Mouse (Mus musculus): ENCODE results near the gene Sqstm1. TPM values are rescaled to one million over a fixed set of nuclear protein-coding genes. Genes with fewer than 3 reads are reported as not detected.

Sqstm1 gene
- 165 and 167 TPM in 2 replicates for polyA plus RNA-seq (2016; fragmentation: Nextera tagmentation; extraction: Ambion mirVana)

GRCm38 (mm10) chr11:50210505-50211151, at the start of gene Sqstm1, which contains the start of gene Mgat4b:
Gene Sqstm1 (minus strand): TSS chr11:50210827.
Gene Mgat4b (plus strand): TSS chr11:50210890.
- Histone ChIP-seq H3K4me3 (replicated peaks) (peak within 1 kb of the TSS; percentile 94), H3K36me3 (peaks cover 26% of the 10 kb centered on the region), H3K27me3 (no peaks in the 10 kb centered on the region), H3K4me2 (peak within 1 kb of the TSS; percentile 63), H3K9ac (replicated peaks) (peak within 1 kb of the TSS; percentile 90), H3K9me3 (no peaks in the 10 kb centered on the region), H3K4me1 (replicated peaks) (peaks cover 15% of the 10 kb centered on the region), H3K27ac (peak within 1 kb of the TSS; percentile 96)
- WGBS, result under 1% methylated on average over 48 of the region's 48 CpGs
- ATAC-seq (ENCODE audit: insufficient number of reproducible peaks, insufficient read depth, low FRiP score, low TSS enrichment, low read depth), result peak; percentile 70

- Histone ChIP-seq H3K36me3 (peaks cover 76% of the 10 kb centered on the region), H3K4me3 (replicated peaks) (no peak overlapping the region), H3K4me2 (no peak overlapping the region), H3K27ac (no peak overlapping the region), H3K27me3 (no peaks in the 10 kb centered on the region), H3K9me3 (no peaks in the 10 kb centered on the region), H3K9ac (replicated peaks) (no peak overlapping the region), H3K4me1 (replicated peaks) (peaks cover 8% of the 10 kb centered on the region)
- ATAC-seq (ENCODE audit: insufficient number of reproducible peaks, insufficient read depth, low FRiP score, low TSS enrichment, low read depth), result 0 out of 2 replicates have a peak, but pooled peaks have one; percentile 37
- 81% methylated on average over 7 of the region's 7 CpGs for WGBS
Measured at GRCm38 (mm10) chr11:50258310-50258709, 47.7 kb upstream of the Sqstm1 start.

GRCm38 (mm10) chr11:50256615-50257014, 46.0 kb upstream of the Sqstm1 start:
- Histone ChIP-seq H3K36me3 (peaks cover 59% of the 10 kb centered on the region), H3K9ac (replicated peaks) (no peak overlapping the region), H3K4me3 (replicated peaks) (no peak overlapping the region), H3K27me3 (no peaks in the 10 kb centered on the region), H3K9me3 (no peaks in the 10 kb centered on the region), H3K4me2 (no peak overlapping the region), H3K27ac (no peak overlapping the region), H3K4me1 (replicated peaks) (peaks cover 20% of the 10 kb centered on the region)
- ATAC-seq (ENCODE audit: insufficient number of reproducible peaks, insufficient read depth, low FRiP score, low TSS enrichment, low read depth), result no peak
- 83% methylated on average over 7 of the region's 7 CpGs for WGBS

GRCm38 (mm10) chr11:50254010-50254580, 43.5 kb upstream of the Sqstm1 start:
- no peak for ATAC-seq (ENCODE audit: insufficient number of reproducible peaks, insufficient read depth, low FRiP score, low TSS enrichment, low read depth)
- 85% methylated on average over 12 of the region's 12 CpGs for WGBS

GRCm38 (mm10) chr11:50253393-50253792, 42.8 kb upstream of the Sqstm1 start:
- no peak for ATAC-seq (ENCODE audit: insufficient number of reproducible peaks, insufficient read depth, low FRiP score, low TSS enrichment, low read depth)
- WGBS, result 52% methylated on average over 1 of the region's 1 CpGs
- Histone ChIP-seq H3K9me3 (no peaks in the 10 kb centered on the region), H3K4me1 (replicated peaks) (peaks cover 20% of the 10 kb centered on the region), H3K27ac (peak overlapping the region; percentile 62; the same call in 1 of the 2 replicates), H3K4me3 (replicated peaks) (no peak overlapping the region), H3K27me3 (no peaks in the 10 kb centered on the region), H3K36me3 (peaks cover 27% of the 10 kb centered on the region), H3K9ac (replicated peaks) (no peak overlapping the region), H3K4me2 (no peak overlapping the region)

More at GRCm38 (mm10) chr11:50254010-50254580, 43.5 kb upstream of the Sqstm1 start:
- no peak overlapping the region for H3K4me3 ChIP-seq (replicated peaks)
- H3K9ac ChIP-seq (replicated peaks), result no peak overlapping the region
- H3K9me3 ChIP-seq, result no peaks in the 10 kb centered on the region
- H3K36me3 ChIP-seq, result peaks cover 34% of the 10 kb centered on the region
- no peaks in the 10 kb centered on the region for H3K27me3 ChIP-seq
- H3K27ac ChIP-seq, result no peak overlapping the region
- no peak overlapping the region for H3K4me2 ChIP-seq
- H3K4me1 ChIP-seq (replicated peaks), result peaks cover 20% of the 10 kb centered on the region

- peak; percentile 63 for ATAC-seq (ENCODE audit: insufficient number of reproducible peaks, insufficient read depth, low FRiP score, low TSS enrichment, low read depth)
- Histone ChIP-seq H3K27me3 (no peaks in the 10 kb centered on the region), H3K4me3 (replicated peaks) (no peak overlapping the region), H3K27ac (peak overlapping the region; percentile 62), H3K9me3 (no peaks in the 10 kb centered on the region), H3K4me1 (replicated peaks) (peaks cover 20% of the 10 kb centered on the region), H3K9ac (replicated peaks) (peak overlapping the region; percentile 27; the same call in 1 of the 2 replicates), H3K36me3 (peaks cover 21% of the 10 kb centered on the region), H3K4me2 (no peak overlapping the region)
- WGBS, result 47% methylated on average over 11 of the region's 11 CpGs
Measured at GRCm38 (mm10) chr11:50252684-50253265, 42.1 kb upstream of the Sqstm1 start.

- ATAC-seq (ENCODE audit: insufficient number of reproducible peaks, insufficient read depth, low FRiP score, low TSS enrichment, low read depth), result no peak
- H3K9me3 ChIP-seq, result no peaks in the 10 kb centered on the region
- peak overlapping the region; percentile 62 for H3K27ac ChIP-seq
- H3K4me2 ChIP-seq, result no peak overlapping the region
- H3K36me3 ChIP-seq, result peaks cover 14% of the 10 kb centered on the region
- no peaks in the 10 kb centered on the region for H3K27me3 ChIP-seq
- H3K9ac ChIP-seq (replicated peaks), result peak overlapping the region; percentile 27; the same call in 1 of the 2 replicates
- H3K4me3 ChIP-seq (replicated peaks), result no peak overlapping the region
- peaks cover 20% of the 10 kb centered on the region for H3K4me1 ChIP-seq (replicated peaks)
- WGBS, result 34% methylated on average over 3 of the region's 3 CpGs
Measured at GRCm38 (mm10) chr11:50252166-50252565, 41.5 kb upstream of the Sqstm1 start.

GRCm38 (mm10) chr11:50248473-50249171, 38.0 kb upstream of the Sqstm1 start:
- no peak for ATAC-seq (ENCODE audit: insufficient number of reproducible peaks, insufficient read depth, low FRiP score, low TSS enrichment, low read depth)
- Histone ChIP-seq H3K4me3 (replicated peaks) (no peak overlapping the region), H3K4me1 (replicated peaks) (peaks cover 15% of the 10 kb centered on the region), H3K9ac (replicated peaks) (no peak overlapping the region), H3K27me3 (no peaks in the 10 kb centered on the region), H3K27ac (no peak overlapping the region), H3K4me2 (no peak overlapping the region), H3K9me3 (no peaks in the 10 kb centered on the region), H3K36me3 (no peaks in the 10 kb centered on the region)
- 74% methylated on average over 7 of the region's 7 CpGs for WGBS

GRCm38 (mm10) chr11:50245269-50245668, 34.6 kb upstream of the Sqstm1 start:
- WGBS, result 76% methylated on average over 5 of the region's 5 CpGs
- no peaks in the 10 kb centered on the region for H3K9me3 ChIP-seq
- no peaks in the 10 kb centered on the region for H3K36me3 ChIP-seq
- H3K4me1 ChIP-seq (replicated peaks), result no peaks in the 10 kb centered on the region
- H3K4me2 ChIP-seq, result no peak overlapping the region
- no peak overlapping the region for H3K9ac ChIP-seq (replicated peaks)
- ATAC-seq (ENCODE audit: insufficient number of reproducible peaks, insufficient read depth, low FRiP score, low TSS enrichment, low read depth), result no peak
- no peak overlapping the region for H3K4me3 ChIP-seq (replicated peaks)
- H3K27me3 ChIP-seq, result no peaks in the 10 kb centered on the region
- no peak overlapping the region for H3K27ac ChIP-seq

- 78% methylated on average over 6 of the region's 6 CpGs for WGBS
Measured at GRCm38 (mm10) chr11:50243926-50244325, 33.3 kb upstream of the Sqstm1 start.

More at GRCm38 (mm10) chr11:50243926-50244325, 33.3 kb upstream of the Sqstm1 start:
- no peak overlapping the region for H3K9ac ChIP-seq (replicated peaks)
- H3K27me3 ChIP-seq, result peaks cover 9% of the 10 kb centered on the region
- no peaks in the 10 kb centered on the region for H3K36me3 ChIP-seq
- no peaks in the 10 kb centered on the region for H3K4me1 ChIP-seq (replicated peaks)
- no peaks in the 10 kb centered on the region for H3K9me3 ChIP-seq
- no peak overlapping the region for H3K4me2 ChIP-seq
- ATAC-seq (ENCODE audit: insufficient number of reproducible peaks, insufficient read depth, low FRiP score, low TSS enrichment, low read depth), result no peak
- no peak overlapping the region for H3K27ac ChIP-seq
- H3K4me3 ChIP-seq (replicated peaks), result no peak overlapping the region

Data from limb, embryonic 12.5 days (tissue).